Mouse (Mus musculus): ENCODE measurements around the gene Mylpf.

Mylpf gene

DNA sequence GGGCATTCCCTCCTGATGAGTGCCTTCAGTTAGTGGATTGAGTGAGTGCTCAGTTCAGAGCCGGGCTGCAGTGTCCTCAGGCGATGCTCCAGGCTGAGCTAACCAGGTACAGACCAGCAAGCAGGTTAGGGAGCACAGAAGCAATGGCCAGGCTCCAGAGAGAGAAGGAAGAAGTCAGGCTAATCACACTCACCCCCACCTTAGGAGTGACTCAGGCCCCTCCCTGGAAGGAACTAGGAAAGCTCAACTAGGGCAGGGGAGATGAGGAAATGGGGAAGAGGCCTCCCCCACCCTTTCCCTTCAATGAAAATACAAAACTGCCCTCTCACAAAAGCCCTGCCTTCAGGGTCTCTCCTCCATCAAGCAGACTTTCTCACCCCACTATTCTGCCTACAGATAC, 2.1 kb upstream of the Mylpf start:
- DNase-seq (ENCODE audit: low read depth, low spot score), result peak; percentile 38

DNA sequence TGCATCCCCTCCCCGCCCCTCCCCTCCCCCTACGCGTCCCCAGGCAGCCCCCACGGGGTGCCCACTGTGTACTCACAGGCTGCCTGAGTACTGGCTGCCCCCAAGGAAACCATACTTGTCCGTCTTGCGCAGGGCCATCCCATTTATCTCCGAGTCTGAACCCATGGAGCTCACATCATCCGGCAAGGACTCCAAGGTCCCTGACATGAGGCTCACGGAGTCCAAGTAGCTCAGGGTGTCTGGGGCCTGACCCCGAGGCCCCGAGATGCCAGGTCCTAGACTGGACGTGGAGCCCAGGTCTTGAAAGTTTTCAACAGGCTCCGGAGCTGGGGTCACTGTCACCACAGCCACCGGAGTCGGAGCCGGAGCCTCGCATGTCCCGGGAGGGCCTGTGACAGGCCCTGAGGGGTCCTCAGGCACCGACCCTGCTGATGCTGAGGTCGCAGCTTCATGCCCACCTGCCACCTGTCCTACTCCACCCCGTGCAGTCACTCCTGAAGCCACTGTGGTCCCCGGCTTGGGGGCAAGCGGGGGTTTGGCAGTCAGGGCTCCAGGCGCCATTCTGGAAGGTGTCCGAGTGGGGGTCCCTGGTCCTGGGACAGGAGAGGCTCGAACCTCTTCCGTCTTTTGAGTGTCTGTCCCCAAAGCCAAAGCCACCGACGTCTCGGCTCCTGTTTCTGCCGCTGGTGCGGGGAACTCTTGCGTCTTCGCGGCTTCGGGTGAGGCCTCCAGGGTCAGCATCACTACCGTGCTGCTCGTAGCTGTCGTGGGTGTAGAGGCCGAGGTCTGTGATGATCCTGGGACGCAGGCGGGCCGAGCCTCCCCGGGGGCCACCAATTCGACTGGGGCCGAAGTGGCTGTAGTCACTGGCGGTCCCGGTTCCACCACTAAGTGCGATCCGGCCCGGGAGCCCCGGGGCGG, 1.1 kb upstream of the Mylpf start:
- DNase-seq (ENCODE audit: low read depth, low spot score), result no peak

DNA sequence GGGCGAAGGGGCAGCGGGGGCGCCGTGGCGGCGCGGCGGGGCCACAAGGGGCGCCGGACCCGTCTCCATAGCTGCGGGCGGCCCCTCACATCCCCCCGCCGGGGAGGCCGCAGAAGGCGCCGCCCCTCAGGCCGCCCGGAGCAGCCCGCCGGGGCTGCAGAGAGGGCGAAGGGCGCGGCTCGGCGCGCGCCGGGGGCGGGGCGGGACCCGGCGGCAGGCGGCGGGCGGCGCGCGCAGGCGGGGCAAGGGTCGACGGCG, 466 bp upstream of the Mylpf start, which contains the start of gene Tbc1d10b:
Tbc1d10b (minus strand) TSS at position 174 of the 258 bp plus-strand sequence.
- no peak for DNase-seq (ENCODE audit: low read depth, low spot score)

DNA sequence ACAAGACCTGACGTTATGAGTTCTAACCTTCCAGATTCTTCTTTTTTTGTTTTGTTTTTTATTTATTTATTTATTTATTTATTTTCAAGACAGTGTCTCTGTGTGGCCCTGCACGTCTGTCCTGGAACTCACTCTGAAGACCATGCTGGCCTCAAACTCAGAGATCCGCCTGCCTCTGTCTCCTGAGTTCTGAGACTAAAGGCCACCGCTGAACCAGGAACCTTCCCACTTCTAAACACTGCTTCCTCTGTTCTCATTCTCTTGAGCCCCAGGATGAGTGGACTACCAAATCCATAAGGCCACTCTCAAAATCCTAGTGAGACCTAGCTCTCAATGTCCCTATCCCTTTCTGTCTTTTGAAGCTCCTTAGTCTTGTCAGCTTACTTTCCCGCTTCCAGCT, 1.2 kb downstream of the Mylpf start:
- DNase-seq (ENCODE audit: low read depth, low spot score), result no peak

DNA sequence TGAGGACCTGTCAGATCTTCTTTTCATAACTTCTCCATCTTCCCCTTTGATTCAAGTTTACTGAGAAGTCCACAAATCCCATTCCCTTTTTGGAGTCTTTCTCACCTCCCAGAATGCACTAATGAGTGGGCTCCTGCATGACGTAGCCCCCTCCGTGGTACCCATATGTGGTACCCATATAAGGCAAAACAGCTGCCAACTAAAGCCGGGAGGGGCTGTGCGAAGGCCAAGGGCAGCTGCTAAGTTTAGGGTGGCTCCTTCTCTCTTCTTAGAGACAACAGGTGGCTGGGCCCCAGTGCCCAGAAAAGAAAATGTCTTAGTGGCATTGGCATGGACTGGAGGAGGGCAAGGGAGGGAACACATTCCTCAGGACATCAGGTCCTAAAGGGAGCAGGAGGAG, 1.6 kb downstream of the Mylpf start:
- DNase-seq (ENCODE audit: low read depth, low spot score), result no peak

DNA sequence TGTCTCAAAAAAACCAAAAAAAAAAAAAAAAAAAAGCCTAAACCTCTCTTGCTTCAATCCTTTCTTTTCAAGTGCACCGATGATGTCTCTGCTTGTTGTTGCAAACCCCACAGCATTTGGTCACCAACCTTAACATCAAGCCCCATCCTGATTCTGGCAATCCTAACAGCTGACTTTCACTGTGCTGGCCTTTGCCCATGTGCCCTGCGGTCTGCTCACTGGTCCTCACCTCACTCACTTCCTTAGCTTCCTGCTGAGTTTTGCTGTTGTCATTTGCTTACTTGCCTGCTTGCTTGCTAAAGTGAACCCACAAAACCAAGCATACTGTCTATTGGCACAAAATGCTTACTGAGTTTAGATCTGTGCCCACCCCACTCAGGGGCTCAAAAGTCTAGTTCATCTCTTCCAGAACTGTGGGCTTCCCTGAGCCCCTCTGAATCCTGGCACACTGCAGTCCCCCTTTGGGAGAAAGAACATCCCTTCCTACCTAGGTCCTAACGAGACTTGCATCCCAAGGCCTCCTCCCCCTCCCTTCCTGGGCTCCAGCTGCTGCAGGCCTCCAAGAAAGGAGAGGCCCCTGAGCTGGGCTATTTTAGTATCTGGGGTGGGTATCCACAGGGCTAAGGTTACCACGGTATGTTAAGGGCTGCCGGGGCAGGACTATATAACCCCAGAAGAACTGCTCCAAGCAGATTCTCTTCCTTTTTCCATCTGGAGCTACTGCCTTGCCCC, 2.5 kb downstream of the Mylpf start:
- DNase-seq (ENCODE audit: low read depth, low spot score), result no peak

DNA sequence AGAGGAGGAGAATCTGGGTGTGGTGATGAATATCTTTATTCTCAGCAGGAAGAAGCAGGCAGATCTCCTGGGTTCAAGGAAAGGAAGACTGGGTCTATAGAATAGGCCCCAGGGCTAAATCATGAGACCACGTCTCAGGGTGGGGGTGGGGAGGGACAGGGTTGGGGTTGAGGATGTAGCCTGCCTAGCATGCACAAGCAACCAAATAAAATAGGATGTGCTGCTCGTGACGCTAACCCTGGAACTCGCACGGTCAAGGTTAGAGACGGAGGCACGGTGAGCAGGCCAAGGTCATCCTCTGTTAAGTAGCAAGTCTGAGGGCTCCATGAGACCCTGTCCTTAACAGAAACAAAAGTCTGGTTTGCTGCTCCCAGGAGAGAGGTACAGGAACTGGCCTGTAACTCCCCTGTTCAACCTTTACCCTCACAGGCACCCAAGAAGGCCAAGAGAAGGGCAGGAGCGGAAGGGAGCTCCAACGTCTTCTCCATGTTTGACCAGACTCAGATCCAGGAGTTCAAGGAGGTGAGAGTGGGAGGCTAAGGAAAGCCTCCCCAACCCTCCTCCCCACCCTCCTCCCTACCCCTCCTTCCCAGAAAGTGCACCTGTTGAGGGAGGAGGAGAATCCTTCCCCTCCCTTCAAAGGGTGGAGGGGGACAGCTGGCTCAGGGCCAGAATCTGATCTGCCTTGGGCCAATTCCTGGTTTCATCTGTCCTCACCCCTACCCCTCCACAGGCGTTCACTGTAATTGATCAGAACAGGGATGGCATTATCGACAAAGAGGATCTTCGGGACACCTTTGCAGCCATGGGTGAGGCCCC, 4.0 kb downstream of the Mylpf start:
- peak; percentile 95 for DNase-seq (ENCODE audit: low read depth, low spot score)

DNA sequence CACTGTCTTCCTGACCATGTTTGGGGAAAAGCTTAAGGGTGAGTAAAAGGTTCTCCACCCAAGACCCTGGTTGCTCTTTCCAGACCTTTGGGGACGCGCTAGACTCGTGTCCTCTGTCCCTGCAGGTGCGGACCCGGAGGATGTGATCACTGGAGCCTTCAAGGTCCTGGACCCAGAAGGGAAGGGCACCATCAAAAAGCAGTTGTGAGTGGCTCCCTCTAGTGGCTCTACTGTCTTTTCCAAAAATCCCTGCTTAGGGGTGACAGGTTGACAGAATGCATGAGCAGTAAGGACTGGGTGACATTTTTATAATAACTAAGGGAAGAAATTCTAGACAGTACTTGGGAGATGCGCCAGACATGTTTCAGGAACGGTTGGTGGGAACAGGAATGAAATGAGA, 4.8 kb downstream of the Mylpf start:
- DNase-seq (ENCODE audit: low read depth, low spot score), result peak; percentile 84

DNA sequence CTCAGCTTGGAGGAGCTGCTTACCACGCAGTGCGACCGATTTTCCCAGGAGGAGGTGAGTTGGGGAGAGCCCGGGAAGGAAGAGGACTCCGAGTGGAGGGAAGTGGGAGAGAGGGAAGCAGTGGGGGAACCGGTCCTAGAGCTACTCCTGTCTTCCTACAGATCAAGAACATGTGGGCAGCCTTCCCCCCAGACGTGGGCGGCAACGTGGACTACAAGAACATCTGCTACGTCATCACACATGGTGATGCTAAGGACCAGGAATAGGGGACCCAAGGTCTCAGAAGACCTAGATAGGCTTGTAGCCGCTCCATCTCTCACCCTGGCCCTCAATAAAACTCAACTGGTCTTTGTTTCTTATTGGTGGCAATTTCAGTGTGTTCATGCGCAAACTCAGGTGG, 5.2 kb downstream of the Mylpf start:
- DNase-seq (ENCODE audit: low read depth, low spot score), result no peak

DNA sequence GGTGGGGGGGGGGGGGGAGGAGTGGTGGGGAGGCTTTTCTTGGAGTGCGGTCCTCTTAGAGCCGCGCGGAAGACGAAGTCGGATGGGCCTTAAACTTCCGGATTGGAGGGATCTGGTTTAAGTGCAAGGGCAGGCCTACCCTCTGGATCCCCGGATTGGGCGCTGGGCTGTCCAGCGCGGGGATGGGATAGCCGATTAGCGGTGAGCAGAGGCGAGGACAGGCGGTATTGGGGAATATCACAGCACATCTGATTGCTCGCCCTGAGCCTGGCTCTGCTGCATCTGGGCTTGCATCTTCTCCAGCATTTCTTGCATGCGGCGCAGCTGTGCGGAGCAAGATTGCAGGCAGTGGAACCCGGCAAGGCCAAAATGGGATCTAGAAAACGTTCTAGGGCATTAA, 5.8 kb downstream of the Mylpf start:
- peak; percentile 31 for DNase-seq (ENCODE audit: low read depth, low spot score)

DNA sequence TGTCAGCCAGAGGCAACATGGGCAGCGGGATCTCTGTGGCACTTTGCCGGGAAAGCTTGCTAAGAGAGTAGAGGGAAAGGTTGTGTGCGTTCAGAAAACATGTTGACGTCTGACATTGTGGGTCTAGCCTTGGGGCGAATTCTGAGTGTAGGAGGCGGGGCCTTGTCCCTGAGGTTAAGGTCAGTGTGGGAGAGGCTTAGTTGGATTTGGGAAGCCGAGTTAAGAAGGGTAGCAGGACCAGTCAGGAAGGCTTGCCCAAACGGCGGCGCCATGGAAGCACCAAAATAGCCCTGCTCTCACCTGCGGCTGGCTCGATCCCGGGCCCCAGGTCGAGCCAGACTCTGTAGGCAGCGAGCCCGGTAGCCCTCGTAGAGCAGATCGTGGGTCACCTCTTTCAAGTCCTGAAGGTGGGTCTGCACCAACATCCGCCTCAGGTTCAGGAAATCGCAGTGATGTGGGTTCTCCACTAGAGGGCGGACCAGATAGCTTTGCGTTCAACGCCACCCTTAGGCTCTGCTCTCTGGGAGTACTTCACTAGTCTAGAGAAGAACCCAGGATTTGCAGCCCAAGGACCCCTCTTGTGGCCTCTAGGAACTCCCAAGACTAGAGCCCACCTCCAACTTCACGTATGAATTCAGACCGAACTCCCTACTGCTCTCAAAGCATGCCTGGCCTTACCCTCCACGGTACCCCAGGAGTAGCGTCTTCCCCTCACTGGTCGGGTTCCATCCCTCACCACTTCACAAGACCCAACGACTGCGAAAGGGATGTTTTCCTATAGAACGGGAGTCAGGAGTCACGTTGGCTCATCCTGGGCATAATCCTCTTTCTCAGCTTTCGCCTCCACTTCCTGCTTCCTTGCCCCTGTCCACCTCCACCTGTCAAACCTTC, 6.5 kb downstream of the Mylpf start:
- peak; percentile 94 for DNase-seq (ENCODE audit: low read depth, low spot score)

DNA sequence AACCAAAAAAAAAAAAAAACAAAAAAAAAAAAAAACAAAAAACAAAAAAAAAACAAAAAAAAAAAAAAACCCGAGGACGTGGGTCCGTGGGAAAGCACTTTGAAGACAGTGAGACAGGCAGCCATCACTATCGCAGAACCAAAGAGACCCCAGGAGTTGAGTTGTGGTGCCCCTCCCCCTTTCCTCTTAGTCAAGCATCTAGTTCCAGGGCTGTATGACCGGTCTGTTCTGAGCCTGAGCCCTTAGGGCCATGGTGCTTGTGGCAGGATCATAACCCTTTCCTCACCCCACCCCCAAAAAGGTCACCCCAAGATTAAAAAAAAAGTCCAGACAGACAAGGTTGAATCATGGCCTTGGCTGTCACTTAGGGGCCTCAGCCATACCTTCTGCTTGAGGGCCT, 7.6 kb downstream of the Mylpf start:
- DNase-seq (ENCODE audit: low read depth, low spot score), result peak; percentile 39

DNA sequence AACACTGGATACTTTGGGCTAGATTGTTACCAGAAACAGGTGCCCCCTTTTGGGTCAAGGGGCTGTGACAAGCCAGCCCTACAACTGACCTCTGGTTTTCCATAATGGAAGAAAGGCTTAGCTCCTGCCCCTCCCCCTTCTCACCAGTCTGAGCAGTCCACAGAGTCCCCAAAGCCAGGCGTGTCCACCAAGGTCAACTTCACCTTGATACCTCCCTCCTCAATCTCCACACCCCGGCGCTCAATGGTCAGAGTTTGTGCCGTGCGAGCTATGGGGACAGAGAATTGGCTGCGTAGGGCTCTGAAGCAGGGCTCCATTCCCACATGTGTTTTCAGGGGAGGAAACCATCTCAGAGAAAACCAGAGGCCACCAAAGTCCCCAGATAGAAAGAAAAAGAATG, 8.8 kb downstream of the Mylpf start:
- DNase-seq (ENCODE audit: low read depth, low spot score), result peak; percentile 47

DNA sequence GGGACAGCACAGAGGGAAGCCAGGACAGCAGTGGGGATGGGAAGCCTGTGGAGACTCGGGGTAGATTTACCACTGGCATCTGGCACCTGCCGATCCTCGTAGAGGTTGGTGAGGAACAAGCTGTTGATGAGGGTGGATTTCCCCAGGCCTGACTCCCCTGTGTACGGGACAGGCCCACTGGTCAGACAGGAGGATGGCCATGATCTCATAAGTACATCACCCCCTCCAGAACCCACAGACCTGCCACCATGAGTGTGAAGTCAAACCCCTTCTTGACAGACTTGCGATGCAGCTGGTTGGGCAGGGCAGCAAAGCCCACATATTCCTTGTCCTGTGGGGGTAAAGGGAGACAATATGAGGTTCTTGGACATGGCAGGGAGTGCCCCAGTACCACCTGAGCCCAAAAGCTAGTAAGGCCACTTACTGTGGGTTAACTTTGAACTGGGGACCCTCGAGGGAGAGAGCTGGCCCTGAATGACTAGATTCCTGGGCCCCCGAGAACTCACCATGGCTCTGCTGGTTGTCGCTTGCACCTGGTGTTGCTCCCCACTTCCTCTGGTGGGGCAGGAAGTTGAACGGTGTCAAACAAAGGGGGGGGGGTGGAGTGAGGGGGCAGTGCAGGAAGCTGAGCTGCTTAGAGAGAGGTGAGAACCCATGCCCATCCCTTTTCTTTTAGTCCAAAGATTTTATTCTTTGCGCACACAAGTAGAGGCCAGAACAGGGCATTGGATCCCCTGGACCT, 9.4 kb downstream of the Mylpf start:
- no peak for DNase-seq (ENCODE audit: low read depth, low spot score)

DNA sequence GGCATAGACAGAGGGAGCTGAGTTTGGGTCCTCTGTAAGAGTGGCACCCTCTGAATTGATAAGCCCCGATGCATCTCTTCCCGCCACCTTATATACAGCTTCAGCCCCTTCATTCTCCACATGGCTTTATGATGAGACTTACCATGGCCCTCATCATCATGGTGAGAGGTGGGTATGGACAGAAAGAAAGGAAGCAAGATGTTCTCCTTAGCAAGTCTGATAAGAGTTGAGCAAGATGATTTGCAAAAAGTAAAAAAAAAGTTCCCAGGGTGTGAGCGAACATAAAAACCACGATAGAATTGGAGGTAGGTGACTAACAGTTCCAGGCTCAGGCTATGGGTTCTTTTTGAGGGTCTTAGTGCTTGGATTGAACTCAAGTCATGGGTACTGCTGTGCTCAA, 10.0 kb downstream of the Mylpf start:
- DNase-seq (ENCODE audit: low read depth, low spot score), result no peak

DNA sequence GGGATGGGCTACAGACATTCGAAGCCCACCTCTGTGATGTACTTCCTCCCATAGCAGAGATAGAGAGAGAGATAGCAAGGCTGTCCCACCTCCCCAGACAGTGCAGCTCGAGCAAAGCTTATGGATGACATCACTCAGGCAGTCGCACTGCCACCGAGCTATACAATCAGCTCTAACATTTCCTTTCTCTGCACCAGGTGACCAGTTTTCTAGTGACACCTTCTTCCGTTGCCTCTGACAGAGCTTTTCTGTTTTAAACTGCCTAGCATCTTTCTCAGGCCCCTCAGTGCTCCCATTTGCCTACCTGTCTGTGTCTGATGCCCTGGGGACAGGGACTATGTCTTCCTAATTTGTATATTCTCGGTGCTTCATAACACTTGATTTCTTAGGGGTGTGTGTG, 11.8 kb downstream of the Mylpf start:
- DNase-seq (ENCODE audit: low read depth, low spot score), result no peak

DNA sequence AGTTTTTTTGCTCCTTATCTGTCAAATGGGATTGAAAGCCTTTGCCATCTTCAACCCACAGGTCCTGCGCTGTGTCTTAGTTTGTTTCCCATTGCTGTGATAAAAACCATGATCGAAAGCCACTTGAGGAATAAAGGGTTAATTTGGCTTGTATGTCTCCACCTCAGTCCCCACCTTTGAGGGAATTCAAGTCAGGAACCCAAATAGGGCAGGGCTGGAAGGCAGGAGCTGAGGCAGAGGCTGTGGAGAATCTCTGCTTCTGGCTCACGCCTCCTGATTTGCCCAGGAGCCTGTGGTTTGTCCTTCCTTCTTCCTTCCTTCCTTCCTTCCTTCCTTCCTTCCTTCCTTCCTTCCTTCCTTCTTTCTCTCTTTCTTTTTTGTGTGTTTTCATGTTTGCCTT, 14.4 kb downstream of the Mylpf start:
- DNase-seq (ENCODE audit: low read depth, low spot score), result peak; percentile 54

DNA sequence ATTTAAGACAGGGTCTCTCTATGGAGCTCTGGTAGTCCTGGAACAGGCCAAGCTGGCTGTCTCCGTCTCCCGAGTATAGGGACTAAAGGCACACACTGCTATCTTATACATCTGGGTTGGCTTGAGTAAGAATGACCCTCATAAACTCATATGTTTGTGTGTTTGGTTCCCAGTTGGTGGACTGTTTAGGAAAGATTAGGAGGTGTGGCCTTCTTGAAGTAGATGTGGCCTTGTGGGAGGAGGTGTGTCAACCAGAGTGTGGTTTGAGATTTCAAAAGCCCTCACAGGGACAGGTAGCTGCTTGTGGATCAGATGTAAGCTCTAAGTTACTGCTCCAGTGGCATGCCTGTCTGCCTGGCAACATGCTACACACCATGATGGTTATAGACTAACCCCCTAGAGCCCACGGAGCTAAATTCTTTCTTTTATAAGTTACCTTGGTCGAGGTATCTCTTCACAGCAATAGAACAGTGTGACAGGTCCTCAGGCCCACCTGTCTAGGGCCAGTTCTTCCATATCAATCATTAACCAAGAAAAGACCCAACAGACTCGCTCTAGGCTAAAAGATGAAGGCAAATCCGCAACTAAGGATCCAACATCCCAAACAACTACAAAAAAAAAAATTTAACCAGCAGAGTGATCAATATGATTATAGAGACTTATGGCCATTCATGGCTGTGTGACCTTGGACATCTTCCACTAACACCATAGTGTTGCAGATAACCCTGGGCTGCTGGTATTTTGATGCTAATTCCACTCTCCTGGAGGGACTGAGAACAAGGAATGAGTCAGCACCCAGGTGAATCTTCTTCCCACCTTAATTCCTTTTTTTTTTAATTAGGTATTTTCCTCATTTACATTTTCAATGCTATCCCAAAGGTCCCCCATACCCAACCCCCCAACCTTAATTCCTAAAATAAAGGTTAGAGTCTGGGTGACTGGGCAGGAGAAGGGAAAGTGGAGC, 15.1 kb downstream of the Mylpf start:
- DNase-seq (ENCODE audit: low read depth, low spot score), result peak; percentile 62

DNA sequence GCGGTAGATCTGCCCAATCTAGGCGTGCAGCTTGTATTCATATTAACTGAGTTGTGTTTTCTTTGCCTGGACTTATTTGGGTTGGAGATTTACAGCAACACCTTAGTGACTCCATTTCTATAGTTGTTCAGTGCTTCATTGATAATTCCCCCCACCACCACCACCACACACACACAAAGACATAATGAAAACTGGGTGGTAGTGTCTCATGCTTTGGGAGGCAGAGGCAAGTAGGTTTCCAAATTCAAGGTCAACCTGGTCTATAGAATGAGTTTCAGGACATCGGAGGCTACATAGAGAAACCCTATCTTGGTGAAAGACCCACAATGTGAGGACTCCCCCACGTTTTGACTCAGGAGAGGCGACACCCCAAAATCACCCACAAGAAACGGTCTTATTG, 15.9 kb downstream of the Mylpf start:
- DNase-seq (ENCODE audit: low read depth, low spot score), result peak; percentile 59
